Mouse (Mus musculus): Measurements from ENCODE around the gene Cttn.
A peak's percentile ranks its signal among the peaks of the same experiment; 100 is the strongest.

The Cttn gene

DNA sequence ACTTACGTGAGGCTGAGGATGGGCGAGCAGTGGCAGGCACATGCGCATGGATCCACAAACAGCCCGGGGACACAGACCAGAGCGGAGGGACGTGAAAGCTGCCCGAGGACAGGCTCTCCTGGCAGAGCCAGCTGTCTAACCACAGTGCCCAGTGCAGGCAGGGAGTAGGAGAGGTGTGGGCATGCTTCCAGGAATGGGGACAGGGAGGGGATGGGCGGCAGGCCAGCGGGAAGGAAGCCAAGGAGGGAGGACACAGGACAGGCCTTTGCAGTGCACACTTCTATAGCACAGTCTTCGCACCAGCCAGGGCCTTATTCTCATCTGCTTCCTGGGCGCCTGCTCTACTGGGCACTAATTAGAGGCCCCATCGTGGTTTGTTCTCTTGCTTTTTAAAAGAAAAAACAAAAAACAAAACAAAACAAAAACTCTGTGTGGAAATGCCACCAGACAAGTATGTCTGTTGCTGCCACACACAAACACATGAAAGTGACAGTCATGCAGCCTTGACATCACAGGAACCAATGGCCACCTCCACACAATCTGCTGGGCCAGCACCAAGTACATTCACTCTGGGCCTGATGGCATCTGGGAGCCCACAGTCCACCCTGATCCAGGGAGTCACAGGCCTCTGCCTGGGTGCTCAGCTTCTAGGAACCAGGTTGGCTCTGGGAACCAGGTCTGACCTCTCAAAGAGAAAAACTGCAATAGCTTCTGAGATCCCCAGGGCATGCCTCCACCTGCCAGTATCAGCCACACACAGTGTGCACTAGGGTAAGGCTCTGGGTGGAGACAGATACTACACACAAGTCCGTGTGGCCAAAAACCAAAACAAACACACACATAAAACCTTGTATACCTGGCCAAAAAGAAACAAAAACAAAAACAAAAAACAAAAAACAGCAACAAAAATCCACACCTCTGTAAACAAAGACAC is 20.9 kb downstream of the Cttn start:
- no peak for DNase-seq (ENCODE audit: low spot score in 2 of 2)

DNA sequence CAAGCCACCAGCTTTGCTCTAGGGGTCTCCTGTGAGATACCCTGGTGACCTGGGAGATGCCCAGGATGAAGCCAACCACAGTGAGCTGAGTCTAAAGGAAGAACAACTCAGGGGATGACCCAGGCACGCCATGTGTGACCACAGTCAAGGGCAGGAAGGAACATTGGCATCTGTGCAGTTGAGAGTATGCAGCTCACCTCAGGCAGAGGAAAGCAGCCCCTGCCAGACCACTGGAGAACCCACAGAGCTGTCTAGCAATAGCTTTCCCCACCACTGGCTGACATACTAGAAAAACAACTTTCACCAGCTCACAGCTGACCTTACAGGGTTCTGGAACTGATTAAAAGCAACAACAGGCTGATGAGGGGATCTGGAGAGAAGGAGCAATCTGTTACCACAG is 22.6 kb downstream of the Cttn start:
- no peak for DNase-seq (ENCODE audit: low spot score in 2 of 2)

GRCm38 (mm10) chr7:144447146-144447545 is 23.7 kb downstream of the Cttn start:
- DNase-seq (ENCODE audit: low spot score in 2 of 2), result peak; percentile 64 to 67

DNA sequence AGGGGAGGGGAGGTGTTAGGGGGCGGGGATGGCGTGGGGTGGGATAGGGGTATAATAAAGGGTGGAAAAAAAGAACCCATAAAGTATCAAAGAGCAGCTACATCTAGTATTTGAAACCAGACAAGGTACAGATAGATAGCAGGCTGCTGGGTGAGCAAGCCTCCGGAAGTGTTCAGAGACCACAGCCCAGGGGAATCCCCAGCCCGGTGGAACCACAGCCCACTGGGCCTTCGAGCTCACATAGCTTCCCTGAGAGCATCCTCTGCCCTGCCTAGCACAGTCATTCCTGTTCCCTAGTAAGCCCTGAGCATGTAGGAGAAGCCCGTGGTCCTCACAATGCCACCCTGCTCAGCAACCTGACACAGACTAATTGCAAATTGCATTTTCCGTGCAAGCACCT is 26.0 kb downstream of the Cttn start:
- DNase-seq (ENCODE audit: low spot score in 2 of 2), result peak; percentile 80 to 81

GRCm38 (mm10) chr7:144441976-144442375 is 28.8 kb downstream of the Cttn start:
- no peak for DNase-seq (ENCODE audit: low spot score in 2 of 2)

DNA sequence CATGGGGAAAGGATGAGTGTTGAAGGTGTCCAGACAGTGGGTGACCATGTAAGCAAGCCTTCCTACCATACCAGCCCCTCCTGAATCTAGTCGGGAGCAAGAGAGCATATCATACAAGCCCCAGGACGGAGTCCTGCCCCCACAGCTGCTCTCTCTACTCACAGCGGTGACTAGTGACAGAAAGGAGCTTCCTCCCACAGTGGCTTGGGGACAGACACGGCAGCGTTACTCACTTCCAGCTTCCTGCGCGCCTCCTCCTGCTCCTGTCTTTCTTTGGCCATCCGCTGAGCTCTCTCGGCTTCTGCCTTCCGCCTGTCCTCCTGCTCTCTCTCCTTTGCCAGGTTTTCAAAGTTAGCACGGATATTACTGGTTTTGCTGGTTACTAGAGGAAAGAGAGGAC is 29.3 kb downstream of the Cttn start:
- DNase-seq (ENCODE audit: low spot score in 2 of 2), result no peak

GRCm38 (mm10) chr7:144438811-144439210 is 32.0 kb downstream of the Cttn start:
- DNase-seq (ENCODE audit: low spot score in 2 of 2), result no peak

DNA sequence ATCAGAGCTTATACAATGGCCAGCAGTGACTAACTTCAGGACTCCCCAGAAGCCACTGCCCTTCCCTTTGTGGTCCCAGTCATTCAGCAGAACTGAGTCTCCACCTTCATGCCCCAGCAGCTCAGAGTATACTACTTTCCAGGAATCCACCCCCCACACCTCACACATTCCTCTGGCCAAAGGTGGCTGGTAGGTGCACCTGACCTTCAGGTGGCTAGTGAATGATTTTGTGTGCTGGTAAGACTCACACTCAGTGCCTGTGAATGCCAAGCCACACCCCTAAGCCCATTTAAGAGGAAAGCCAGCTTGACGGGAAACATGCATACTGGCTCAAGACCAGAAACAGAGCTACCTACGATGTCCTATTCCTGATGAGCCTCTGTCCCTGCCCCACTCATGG is 37.9 kb downstream of the Cttn start:
- DNase-seq (ENCODE audit: low spot score in 2 of 2), result no peak

- DNase-seq (ENCODE audit: low spot score in 2 of 2), result no peak
Measured at GRCm38 (mm10) chr7:144427460-144427859, 43.3 kb downstream of the Cttn start.

GRCm38 (mm10) chr7:144426594-144426993 is 44.2 kb downstream of the Cttn start:
- no peak for DNase-seq (ENCODE audit: low spot score in 2 of 2)

- DNase-seq (ENCODE audit: low spot score in 2 of 2), result peak in 1 of 2 experiments; percentile 39
Measured at GRCm38 (mm10) chr7:144425953-144426352, 44.9 kb downstream of the Cttn start.

DNA sequence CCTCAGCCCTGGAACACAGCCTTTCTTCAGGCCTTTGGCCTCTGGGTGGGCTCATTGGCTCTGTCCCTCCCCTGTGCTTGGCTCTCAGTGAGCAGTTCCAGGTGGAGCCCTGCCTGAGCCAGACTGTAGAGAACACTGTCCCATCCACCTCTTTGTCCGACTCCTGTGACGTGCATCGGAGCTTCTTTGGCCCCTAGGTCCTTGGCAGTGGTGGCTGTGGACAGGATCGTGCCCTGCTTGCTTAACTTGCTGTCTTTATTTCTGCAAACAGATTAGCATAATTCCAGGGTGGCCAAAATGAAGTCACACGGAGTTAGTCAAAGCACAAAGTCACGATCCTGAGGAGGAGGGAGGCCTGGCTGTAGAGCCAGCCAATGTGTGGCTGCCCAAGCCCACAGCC is 49.3 kb downstream of the Cttn start:
- DNase-seq (ENCODE audit: low spot score in 2 of 2), result no peak

- no peak for DNase-seq (ENCODE audit: low spot score in 2 of 2)
Measured at GRCm38 (mm10) chr7:144420552-144420951, 50.3 kb downstream of the Cttn start.

DNA sequence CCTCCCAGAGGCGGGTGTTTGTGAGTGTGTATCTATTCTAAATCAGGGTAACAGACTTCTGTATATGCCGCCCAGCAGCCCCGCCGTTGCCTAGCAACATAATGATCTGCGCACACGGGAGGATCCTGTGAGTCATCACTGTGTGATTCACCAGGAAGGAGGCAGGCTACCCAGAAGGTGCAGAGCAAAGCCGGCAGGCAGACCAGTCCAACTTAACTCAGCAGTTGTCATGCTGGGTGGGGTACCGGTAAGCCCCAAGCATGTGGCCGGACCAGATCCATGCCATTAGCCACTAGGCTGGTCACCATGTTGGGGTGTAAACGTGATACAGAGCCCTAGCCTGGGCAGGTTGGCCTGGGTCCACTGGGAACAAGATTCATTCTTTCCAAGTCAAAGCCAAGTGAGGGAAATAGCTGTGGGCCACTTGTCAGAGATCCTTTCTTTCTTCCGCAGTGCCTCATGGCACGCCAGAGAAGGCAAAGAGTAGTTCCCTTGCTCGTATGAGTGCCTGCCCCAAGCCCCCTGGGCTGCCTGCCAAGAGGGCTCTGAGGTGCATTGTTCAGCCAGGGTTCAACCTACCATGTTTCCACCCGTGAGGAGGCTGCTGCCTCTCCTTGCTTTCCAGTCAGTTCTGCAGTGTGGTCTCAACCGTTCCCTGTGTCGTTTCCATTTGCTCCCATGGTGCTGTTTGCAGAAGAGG is 53.0 kb downstream of the Cttn start:
- no peak for DNase-seq (ENCODE audit: low spot score in 2 of 2)

DNA sequence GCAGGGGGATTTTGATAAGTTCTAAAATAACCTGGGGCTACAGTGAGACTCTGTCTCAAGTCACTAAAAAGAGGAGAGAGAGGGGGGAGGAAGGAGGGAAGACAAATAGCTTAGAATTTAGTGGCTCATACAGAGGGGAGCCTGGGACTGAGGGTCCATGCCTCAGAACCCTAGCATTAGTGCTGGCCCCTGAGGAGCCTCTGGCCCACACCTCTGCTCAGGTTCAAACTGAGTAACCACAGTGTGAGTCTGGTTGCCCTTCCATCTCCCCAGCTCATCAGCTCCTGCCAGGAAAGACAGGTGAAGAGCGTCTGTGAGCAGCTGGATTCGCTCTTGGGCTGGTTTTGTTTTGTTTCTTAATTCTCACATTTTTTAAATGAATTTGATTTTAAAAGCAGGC is 53.6 kb downstream of the Cttn start:
- DNase-seq (ENCODE audit: low spot score in 2 of 2), result no peak

- no peak for DNase-seq (ENCODE audit: low spot score in 2 of 2)
Measured at GRCm38 (mm10) chr7:144415795-144416194, 55.0 kb downstream of the Cttn start.

DNA sequence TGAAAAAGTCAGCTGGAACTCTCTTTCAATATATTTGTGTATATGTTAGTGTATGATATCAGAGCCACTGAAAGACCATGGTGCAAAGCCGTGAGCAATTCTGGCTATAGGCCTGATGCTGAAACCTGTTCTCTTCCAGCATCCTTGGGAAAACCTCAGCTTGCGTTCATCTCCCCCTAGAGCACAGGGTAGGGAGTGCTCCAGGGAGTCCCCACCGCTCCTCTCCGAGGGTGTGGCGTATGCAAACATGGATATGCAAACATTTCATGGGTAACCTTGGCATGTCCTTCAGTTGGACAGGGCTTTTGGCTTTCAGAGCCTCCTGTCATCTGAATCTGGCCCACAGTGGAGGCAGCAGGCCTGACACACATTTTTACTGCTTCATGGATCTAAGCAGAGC is 56.2 kb downstream of the Cttn start:
- no peak for DNase-seq (ENCODE audit: low spot score in 2 of 2)

DNA sequence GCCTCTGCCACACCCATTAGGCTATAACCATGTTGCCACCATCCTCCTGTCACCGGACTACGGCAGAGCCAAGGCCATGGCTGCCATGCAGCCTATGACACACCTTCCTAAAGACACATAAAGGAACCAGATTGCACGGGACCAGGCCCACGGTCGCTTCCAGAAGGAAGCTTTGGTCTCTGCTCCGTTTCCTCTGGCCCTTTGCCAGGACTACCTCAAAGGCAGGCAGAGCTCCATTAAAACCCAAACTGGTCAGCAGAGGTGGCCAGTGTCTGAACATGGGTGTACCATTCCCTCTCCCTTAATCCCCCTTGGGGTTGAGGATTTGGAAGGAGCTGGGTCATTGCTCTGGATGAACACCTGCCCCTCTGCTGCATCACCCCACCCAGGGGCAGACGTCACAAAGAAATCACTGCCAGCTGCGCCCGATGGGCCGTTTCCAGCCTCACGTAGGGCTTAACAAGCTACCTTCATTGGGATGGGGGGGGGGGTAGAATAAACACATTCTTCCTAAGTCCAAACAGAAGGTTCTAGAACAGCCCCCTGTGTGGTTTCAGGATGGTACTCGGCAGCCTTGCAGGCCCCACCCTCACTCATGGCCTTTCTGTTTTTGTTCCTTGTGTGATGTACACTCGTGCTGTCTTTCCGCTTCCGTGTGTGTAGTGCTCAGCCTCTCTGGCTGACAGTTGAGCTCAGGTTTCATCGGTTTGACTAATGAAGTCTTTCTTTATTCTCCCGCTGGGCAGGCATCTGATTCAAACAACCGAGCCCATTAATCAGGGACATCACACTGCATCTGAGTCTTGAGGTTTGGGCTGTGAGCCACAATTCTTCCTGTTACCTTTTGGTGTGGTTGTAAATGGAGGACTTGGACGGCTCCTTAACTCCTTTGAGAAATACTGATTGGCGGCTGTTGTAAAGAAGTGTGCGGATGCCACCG is 58.6 kb downstream of the Cttn start:
- no peak for DNase-seq (ENCODE audit: low spot score in 2 of 2)

DNA sequence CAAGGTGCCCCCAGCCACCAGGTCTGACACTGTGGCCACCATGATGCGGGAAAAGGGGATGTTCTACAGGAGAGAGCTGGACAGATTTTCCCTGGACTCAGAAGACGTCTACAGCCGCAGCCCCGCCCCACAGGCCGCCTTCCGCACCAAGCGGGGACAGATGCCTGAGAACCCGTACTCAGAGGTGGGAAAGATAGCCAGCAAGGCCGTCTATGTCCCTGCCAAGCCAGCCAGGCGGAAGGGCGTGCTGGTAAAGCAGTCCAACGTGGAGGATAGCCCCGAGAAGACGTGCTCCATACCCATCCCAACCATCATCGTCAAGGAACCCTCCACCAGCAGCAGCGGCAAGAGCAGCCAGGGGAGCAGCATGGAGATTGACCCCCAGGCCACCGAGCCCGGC is 61.1 kb downstream of the Cttn start:
- DNase-seq (ENCODE audit: low spot score in 2 of 2), result no peak

DNA sequence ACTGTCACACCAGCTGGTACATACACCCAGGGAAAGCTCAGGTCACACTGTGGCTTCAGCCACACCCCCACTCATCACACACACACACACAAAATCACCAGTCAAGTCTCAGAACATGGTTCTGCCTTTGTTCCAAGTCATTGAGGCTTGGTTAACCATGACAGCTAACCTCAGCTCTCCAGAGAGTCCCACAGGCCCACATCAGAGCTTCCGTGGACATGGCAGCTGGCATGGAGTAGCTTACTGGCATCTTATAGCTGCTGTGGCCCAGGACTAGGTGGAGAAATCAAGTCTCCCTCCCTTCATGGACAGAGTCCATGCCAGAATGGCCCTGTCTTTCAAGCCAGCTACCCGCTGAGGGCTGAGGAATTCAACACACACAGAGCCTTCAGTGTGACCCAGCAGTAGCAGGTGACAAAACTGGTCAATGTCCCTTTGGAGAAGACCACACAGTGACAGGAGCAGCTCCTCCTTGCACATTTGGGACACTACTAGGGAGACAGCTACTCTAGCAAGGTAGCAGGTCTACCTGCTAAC is 62.3 kb downstream of the Cttn start:
- no peak for DNase-seq (ENCODE audit: low spot score in 2 of 2)

DNA sequence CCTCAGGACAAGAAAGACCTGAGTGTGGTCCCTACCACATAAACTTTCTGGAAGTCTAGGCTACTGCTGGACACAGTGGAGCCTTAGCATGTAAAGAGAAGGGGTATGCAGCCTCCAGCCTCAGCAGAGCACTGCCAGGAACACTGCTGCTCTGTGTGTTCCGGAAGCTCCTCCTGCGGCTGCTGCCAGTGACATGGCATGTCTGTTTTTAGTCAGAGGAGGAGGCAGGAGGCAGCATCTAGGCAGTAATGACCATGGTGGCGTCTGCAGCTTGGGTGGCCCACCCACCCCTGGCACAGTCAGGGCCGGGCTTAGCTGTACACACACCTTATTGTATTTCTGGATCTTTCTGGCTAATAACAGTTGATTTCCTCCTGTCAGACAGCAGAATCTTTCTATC is 63.1 kb downstream of the Cttn start:
- DNase-seq (ENCODE audit: low spot score in 2 of 2), result no peak

- DNase-seq (ENCODE audit: low spot score in 2 of 2), result no peak
Measured at GRCm38 (mm10) chr7:144402492-144402891, 68.3 kb downstream of the Cttn start.

Measured in natural killer cell, adult 2 months (primary cell).